Mouse (Mus musculus) spleen, adult 2 months (tissue): Measurements from ENCODE around the gene Bpifa1.

Source experiments
- CTCF ChIP-seq: fragments of 200-500 bp; IDR thresholded peaks from 2 replicates; pipeline ENCODE4 v1.5.1; 2011; ENCODE audit warnings: mild to moderate bottlenecking, inconsistent platforms; ENCODE audit not compliant: insufficient read depth, insufficient read length, insufficient replicate concordance; ENCODE audit errors: extremely low read depth
- POLR2A ChIP-seq: fragments of 200-500 bp; IDR thresholded peaks from 2 replicates; pipeline ENCODE4 v1.6.1; 2011; ENCODE audit warnings: low read depth, low read length, inconsistent platforms

DNA sequence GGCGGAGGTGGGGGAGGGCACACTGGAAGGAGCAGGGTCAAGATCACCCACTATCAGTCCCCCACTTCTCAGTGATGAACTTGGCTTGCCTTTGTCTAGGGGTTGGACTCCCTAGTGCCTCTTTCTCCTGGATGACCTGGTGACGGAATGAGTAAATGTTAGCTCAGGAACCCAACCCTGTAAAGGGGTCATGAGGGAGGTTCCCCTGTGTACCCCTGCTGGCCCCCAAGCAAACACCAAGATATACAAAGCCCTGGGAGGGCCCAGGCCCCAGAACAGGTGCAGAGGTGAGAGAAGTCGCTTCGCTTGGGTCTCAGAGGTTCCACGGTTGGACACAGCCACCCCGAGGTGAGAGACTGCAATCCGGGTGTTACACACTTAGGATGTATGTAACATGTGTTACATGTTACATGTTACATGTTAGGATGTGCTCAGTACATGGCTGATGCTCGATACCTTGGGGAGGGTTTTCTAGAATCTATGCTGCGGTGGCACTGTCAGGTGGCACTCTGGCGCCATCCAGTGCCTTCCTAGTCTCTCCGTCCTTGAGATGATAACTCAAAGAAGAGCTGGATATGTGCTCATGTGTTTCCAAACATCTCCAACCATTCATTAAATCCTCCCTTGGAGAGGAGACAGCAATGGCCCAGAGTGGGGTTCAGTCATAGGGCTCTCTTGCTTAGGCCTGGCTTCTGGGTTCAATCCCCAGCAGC is 48.0 kb downstream of the Bpifa1 start, which contains the start of gene Bpifb1:
- TF ChIP-seq CTCF: no peak
- TF ChIP-seq POLR2A: no peak
